Mouse (Mus musculus): Measurements from ENCODE around the gene Ctbs. TPM values are rescaled to one million over a fixed set of nuclear protein-coding genes. Genes with fewer than 3 reads are reported as not detected.
A peak's percentile ranks its signal among the peaks of the same experiment; 100 is the strongest.
"Not testable (repeated sequence)": the region's sequence is repeated elsewhere in the genome, so short reads cannot be mapped to it uniquely, and the experiment has no call there.

Gene Ctbs
- polyA plus RNA-seq, 1 experiment from 2014 or later, result 4.0 TPM

- Histone ChIP-seq H3K36me3 (ENCODE audit: control insufficient read depth, insufficient read depth) (peaks cover 8% of the 10 kb centered on the region), H3K27ac (ENCODE audit: low read length) (no peak overlapping the region), H3K9ac (replicated peaks; ENCODE audit: low read depth, low read length) (no peak overlapping the region), H3K9me3 (ENCODE audit: control insufficient read depth, low read length) (no peaks in the 10 kb centered on the region), H3K4me2 (ENCODE audit: low read length) (no peak overlapping the region), H3K4me1 (replicated peaks; ENCODE audit: control insufficient read depth, insufficient read depth, low read length) (peaks cover 6% of the 10 kb centered on the region), H3K27me3 (replicated peaks; ENCODE audit: control insufficient read depth, insufficient read depth, low read length) (no peaks in the 10 kb centered on the region), H3K4me3 (replicated peaks; ENCODE audit: low read length) (no peak overlapping the region)
- 87% methylated on average over 7 of the region's 7 CpGs for WGBS
- ATAC-seq, result no peak
These were observed 25.9 kb upstream of the Ctbs start for GRCm38 (mm10) chr3:146423710-146424109.

- Histone ChIP-seq H3K27me3 (replicated peaks; ENCODE audit: control insufficient read depth, insufficient read depth, low read length) (no peaks in the 10 kb centered on the region), H3K4me2 (ENCODE audit: low read length) (no peak overlapping the region), H3K4me1 (replicated peaks; ENCODE audit: control insufficient read depth, insufficient read depth, low read length) (peaks cover 6% of the 10 kb centered on the region), H3K36me3 (ENCODE audit: control insufficient read depth, insufficient read depth) (peaks cover 11% of the 10 kb centered on the region), H3K9me3 (ENCODE audit: control insufficient read depth, low read length) (no peaks in the 10 kb centered on the region), H3K4me3 (replicated peaks; ENCODE audit: low read length) (no peak overlapping the region), H3K9ac (replicated peaks; ENCODE audit: low read depth, low read length) (no peak overlapping the region), H3K27ac (ENCODE audit: low read length) (no peak overlapping the region)
- no peak for ATAC-seq
- WGBS, result 43% methylated on average over 7 of the region's 7 CpGs
These were observed 25.2 kb upstream of the Ctbs start for GRCm38 (mm10) chr3:146424306-146424900.

GRCm38 (mm10) chr3:146425902-146426301, 23.7 kb upstream of the Ctbs start:
- Histone ChIP-seq H3K4me2 (ENCODE audit: low read length) (no peak overlapping the region), H3K27ac (ENCODE audit: low read length) (no peak overlapping the region), H3K36me3 (ENCODE audit: control insufficient read depth, insufficient read depth) (peaks cover 11% of the 10 kb centered on the region), H3K9ac (replicated peaks; ENCODE audit: low read depth, low read length) (no peak overlapping the region), H3K4me1 (replicated peaks; ENCODE audit: control insufficient read depth, insufficient read depth, low read length) (peaks cover 3% of the 10 kb centered on the region), H3K4me3 (replicated peaks; ENCODE audit: low read length) (no peak overlapping the region), H3K9me3 (ENCODE audit: control insufficient read depth, low read length) (no peaks in the 10 kb centered on the region), H3K27me3 (replicated peaks; ENCODE audit: control insufficient read depth, insufficient read depth, low read length) (no peaks in the 10 kb centered on the region)
- 59% methylated on average over 7 of the region's 7 CpGs for WGBS
- ATAC-seq, result no peak

- Histone ChIP-seq H3K4me1 (replicated peaks; ENCODE audit: control insufficient read depth, insufficient read depth, low read length) (peaks cover 3% of the 10 kb centered on the region), H3K4me3 (replicated peaks; ENCODE audit: low read length) (no peak overlapping the region), H3K9ac (replicated peaks; ENCODE audit: low read depth, low read length) (no peak overlapping the region), H3K4me2 (ENCODE audit: low read length) (no peak overlapping the region), H3K36me3 (ENCODE audit: control insufficient read depth, insufficient read depth) (peaks cover 11% of the 10 kb centered on the region), H3K9me3 (ENCODE audit: control insufficient read depth, low read length) (no peaks in the 10 kb centered on the region), H3K27me3 (replicated peaks; ENCODE audit: control insufficient read depth, insufficient read depth, low read length) (no peaks in the 10 kb centered on the region), H3K27ac (ENCODE audit: low read length) (no peak overlapping the region)
- 71% methylated on average over 8 of the region's 8 CpGs for WGBS
- ATAC-seq, result peak; percentile 64
These were observed 23.1 kb upstream of the Ctbs start for GRCm38 (mm10) chr3:146426489-146426888.

- H3K4me3 ChIP-seq (replicated peaks; ENCODE audit: low read length); H3K27ac ChIP-seq (ENCODE audit: low read length); H3K9me3 ChIP-seq (ENCODE audit: control insufficient read depth, low read length); H3K9ac ChIP-seq (replicated peaks; ENCODE audit: low read depth, low read length); H3K4me2 ChIP-seq (ENCODE audit: low read length); H3K27me3 ChIP-seq (replicated peaks; ENCODE audit: control insufficient read depth, insufficient read depth, low read length); ATAC-seq; H3K4me1 ChIP-seq (replicated peaks; ENCODE audit: control insufficient read depth, insufficient read depth, low read length): not testable (repeated sequence)
- 89% methylated on average over 11 of the region's 11 CpGs for WGBS
- H3K36me3 ChIP-seq (ENCODE audit: control insufficient read depth, insufficient read depth), result peaks cover 27% of the 10 kb centered on the region
These were observed 16.5 kb upstream of the Ctbs start for GRCm38 (mm10) chr3:146433063-146433462.

GRCm38 (mm10) chr3:146433681-146434350, 15.8 kb upstream of the Ctbs start:
- WGBS, result 85% methylated on average over 14 of the region's 14 CpGs
- no peak for ATAC-seq
- Histone ChIP-seq H3K9ac (replicated peaks; ENCODE audit: low read depth, low read length) (no peak overlapping the region), H3K9me3 (ENCODE audit: control insufficient read depth, low read length) (no peaks in the 10 kb centered on the region), H3K36me3 (ENCODE audit: control insufficient read depth, insufficient read depth) (peaks cover 24% of the 10 kb centered on the region), H3K4me2 (ENCODE audit: low read length) (no peak overlapping the region), H3K4me1 (replicated peaks; ENCODE audit: control insufficient read depth, insufficient read depth, low read length) (no peaks in the 10 kb centered on the region), H3K27ac (ENCODE audit: low read length) (no peak overlapping the region), H3K4me3 (replicated peaks; ENCODE audit: low read length) (no peak overlapping the region), H3K27me3 (replicated peaks; ENCODE audit: control insufficient read depth, insufficient read depth, low read length) (no peaks in the 10 kb centered on the region)

- Histone ChIP-seq H3K36me3 (ENCODE audit: control insufficient read depth, insufficient read depth) (peaks cover 21% of the 10 kb centered on the region), H3K27me3 (replicated peaks; ENCODE audit: control insufficient read depth, insufficient read depth, low read length) (no peaks in the 10 kb centered on the region), H3K9me3 (ENCODE audit: control insufficient read depth, low read length) (no peaks in the 10 kb centered on the region), H3K4me2 (ENCODE audit: low read length) (no peak overlapping the region), H3K27ac (ENCODE audit: low read length) (no peak overlapping the region), H3K9ac (replicated peaks; ENCODE audit: low read depth, low read length) (no peak overlapping the region), H3K4me1 (replicated peaks; ENCODE audit: control insufficient read depth, insufficient read depth, low read length) (no peaks in the 10 kb centered on the region), H3K4me3 (replicated peaks; ENCODE audit: low read length) (no peak overlapping the region)
- no peak for ATAC-seq
- WGBS, result 92% methylated on average over 8 of the region's 8 CpGs
These were observed 14.9 kb upstream of the Ctbs start for GRCm38 (mm10) chr3:146434686-146435085.

GRCm38 (mm10) chr3:146435533-146435932, 14.1 kb upstream of the Ctbs start:
- Histone ChIP-seq H3K4me2 (ENCODE audit: low read length) (no peak overlapping the region), H3K9me3 (ENCODE audit: control insufficient read depth, low read length) (no peaks in the 10 kb centered on the region), H3K4me1 (replicated peaks; ENCODE audit: control insufficient read depth, insufficient read depth, low read length) (no peaks in the 10 kb centered on the region), H3K36me3 (ENCODE audit: control insufficient read depth, insufficient read depth) (peaks cover 21% of the 10 kb centered on the region), H3K27me3 (replicated peaks; ENCODE audit: control insufficient read depth, insufficient read depth, low read length) (no peaks in the 10 kb centered on the region), H3K27ac (ENCODE audit: low read length) (no peak overlapping the region), H3K9ac (replicated peaks; ENCODE audit: low read depth, low read length) (no peak overlapping the region), H3K4me3 (replicated peaks; ENCODE audit: low read length) (no peak overlapping the region)
- 90% methylated on average over 11 of the region's 11 CpGs for WGBS
- ATAC-seq, result no peak

GRCm38 (mm10) chr3:146436114-146436513, 13.5 kb upstream of the Ctbs start:
- ATAC-seq, result no peak
- no peak overlapping the region for H3K4me2 ChIP-seq (ENCODE audit: low read length)
- H3K27ac ChIP-seq (ENCODE audit: low read length), result no peak overlapping the region
- no peaks in the 10 kb centered on the region for H3K27me3 ChIP-seq (replicated peaks; ENCODE audit: control insufficient read depth, insufficient read depth, low read length)
- no peaks in the 10 kb centered on the region for H3K9me3 ChIP-seq (ENCODE audit: control insufficient read depth, low read length)
- 92% methylated on average over 8 of the region's 8 CpGs for WGBS
- no peak overlapping the region for H3K9ac ChIP-seq (replicated peaks; ENCODE audit: low read depth, low read length)
- H3K4me3 ChIP-seq (replicated peaks; ENCODE audit: low read length), result no peak overlapping the region
- peaks cover 21% of the 10 kb centered on the region for H3K36me3 ChIP-seq (ENCODE audit: control insufficient read depth, insufficient read depth)
- no peaks in the 10 kb centered on the region for H3K4me1 ChIP-seq (replicated peaks; ENCODE audit: control insufficient read depth, insufficient read depth, low read length)
